Mouse (Mus musculus): Measurements from ENCODE around the gene BC080695. TPM values are rescaled to one million over a fixed set of nuclear protein-coding genes. Genes with fewer than 3 reads are reported as not detected.

The BC080695 gene
- polyA plus RNA-seq (2012; rRNA removed), result not detected in 2 replicates

GRCm38 (mm10) chr4:143551400-143551799 is at the start of gene BC080695, which contains the start of gene Gm13057:
TSS of gene BC080695 (plus strand) at chr4:143551700.
TSS of gene Gm13057 (plus strand) at chr4:143551709.

GRCm38 (mm10) chr4:143511043-143511442 is 40.5 kb upstream of the BC080695 start, which contains the start of gene Gm13043:
TSS of gene Gm13043 (plus strand) at chr4:143511343.

GRCm38 (mm10) chr4:143535654-143536053 is 15.8 kb upstream of the BC080695 start, which contains the start of gene Gm13040:
TSS of gene Gm13040 (plus strand) at chr4:143535954.

DNA sequence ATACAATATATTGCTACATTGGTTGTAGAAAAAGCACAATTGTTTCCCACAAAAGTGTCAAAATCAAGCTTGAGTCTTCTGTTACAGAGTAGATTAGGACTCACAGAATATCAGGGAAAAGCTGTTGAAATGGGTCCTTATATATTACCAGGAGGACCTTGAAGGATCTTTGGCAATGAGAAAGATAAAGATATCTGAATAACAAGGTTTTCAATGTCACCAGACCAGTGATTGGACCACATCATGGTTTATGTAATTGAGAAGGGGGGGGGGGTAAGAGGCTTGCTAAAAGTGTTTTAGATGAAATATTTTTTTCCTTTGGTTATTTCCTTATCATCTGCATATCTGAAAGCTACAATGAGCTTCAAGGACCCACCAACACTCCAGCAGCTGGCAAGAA is 63.2 kb downstream of the BC080695 start, which contains the start of gene Gm13083:
Gene Gm13083 (plus strand): TSS at position 301 of the 400 bp plus-strand sequence.

Other genes starting within 250 kb of the BC080695 start
- 2.3 and 3.3 TPM in 2 replicates for gene Lrrc38, start 201.9 kb upstream of the BC080695 start, polyA plus RNA-seq (2012; rRNA removed)
- gene Pramel1, start 157.3 kb upstream of the BC080695 start, polyA plus RNA-seq (2012; rRNA removed), result 0.12 TPM in 1 of 2 replicates, not detected in the other
- 4.5 and 6.2 TPM in 2 replicates for gene Pramef8, start 139.3 kb upstream of the BC080695 start, polyA plus RNA-seq (2012; rRNA removed)
- 0.85 and 1.8 TPM in 2 replicates for gene Oog4, start 101.4 kb upstream of the BC080695 start, polyA plus RNA-seq (2012; rRNA removed)
- not detected in 2 replicates for gene Gm13043, start 40.4 kb upstream of the BC080695 start, polyA plus RNA-seq (2012; rRNA removed)
- not detected in 2 replicates for gene Gm13040, start 15.7 kb upstream of the BC080695 start, polyA plus RNA-seq (2012; rRNA removed)
- not detected in 2 replicates for gene Gm13057, start within 50 bp of the BC080695 start, polyA plus RNA-seq (2012; rRNA removed)
- not detected in 2 replicates for gene Gm13083, start 63.3 kb downstream of the BC080695 start, polyA plus RNA-seq (2012; rRNA removed)
- not detected in 2 replicates for gene Gm13088, start 105.5 kb downstream of the BC080695 start, polyA plus RNA-seq (2012; rRNA removed)
- not detected in 2 replicates for gene Gm13089, start 151.0 kb downstream of the BC080695 start, polyA plus RNA-seq (2012; rRNA removed)
- gene Gm13078, start 167.8 kb downstream of the BC080695 start, polyA plus RNA-seq (2012; rRNA removed), result not detected in 2 replicates
- gene Gm13023, start 237.7 kb downstream of the BC080695 start, polyA plus RNA-seq (2012; rRNA removed), result 2.2 and 2.8 TPM in 2 replicates

Data from ovary, adult 2 months (tissue).